Comparison of ENCODE assay signal across 22 mouse cellular contexts in the genomic region with DNA sequence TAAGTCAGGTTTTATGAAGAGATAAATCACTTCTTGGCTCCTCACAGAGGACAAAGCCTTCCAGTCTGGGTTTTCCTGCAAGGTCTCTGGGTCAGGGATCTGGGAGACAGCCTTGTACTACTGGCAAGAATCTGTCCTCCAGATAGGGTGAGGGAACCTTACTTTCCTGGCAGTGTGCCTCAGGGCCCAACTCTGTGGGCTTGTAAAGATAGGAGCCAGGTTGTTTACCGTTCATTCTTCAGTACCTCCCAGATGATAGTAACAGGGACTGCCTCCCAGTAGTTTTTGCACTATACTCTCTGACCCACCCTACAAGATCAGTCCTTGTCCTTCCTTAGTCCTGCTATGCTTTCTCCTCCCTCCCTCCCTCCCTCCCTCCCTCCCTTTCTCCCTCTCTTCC.
DNase-seq lines count a peak whose midpoint lies in the region.
"Had no signal": no experiment of that assay in that cellular context is flagged by ENCODE, and none has a peak within 500 bp of the region (broad histone marks: within the 10 kb centered on the region; RNA-seq: fewer than 3 reads in every experiment).

No protein-coding gene starts in this region.

- no peak overlapping the region for H3K27ac ChIP-seq in hindbrain, embryonic 10.5 days
- H3K27ac ChIP-seq: forebrain, embryonic 15.5 days; heart, embryonic 15.5 days; limb, embryonic 13.5 days; liver, embryonic 15.5 days; neural tube, embryonic 13.5 days had no signal

- peak; percentile 16 for DNase-seq in urinary bladder, postnatal 14 days (ENCODE audit: low spot score)
- DNase-seq in urinary bladder, postnatal 25 days (ENCODE audit: low spot score), result no peak
- DNase-seq in adrenal gland, postnatal 36 days, result peak; percentile 85 to 87
- peak; percentile 3 for DNase-seq in mesoderm, embryonic 11.5 days (ENCODE audit: low read depth, low spot score)
- no peak for DNase-seq in hindbrain, embryonic 10.5 days (ENCODE audit: low spot score)
- DNase-seq in kidney, postnatal 10 days, result no peak
- no peak for DNase-seq in layer of hippocampus, postnatal 10 days (ENCODE audit: low spot score in 2 of 2)
- DNase-seq: B cell, adult 2 months; cerebellum, adult 2 months; gastrocnemius, postnatal 36 days; heart, postnatal 4 days; kidney, adult 9 months; kidney, postnatal 4 days; midbrain, embryonic 14.5 days; right cerebral cortex, postnatal 4 days; thymus, postnatal 4 days had no signal

- no peaks in the 10 kb centered on the region for H3K4me1 ChIP-seq in hindbrain, embryonic 10.5 days (replicated peaks)
- H3K4me1 ChIP-seq: forebrain, embryonic 15.5 days; heart, embryonic 15.5 days; limb, embryonic 13.5 days; liver, embryonic 15.5 days; neural tube, embryonic 13.5 days had no signal

- no peak overlapping the region for H3K4me3 ChIP-seq in hindbrain, embryonic 10.5 days
- H3K4me3 ChIP-seq: erythroblast, embryonic 14.5 days; forebrain, embryonic 15.5 days; heart, embryonic 15.5 days; limb, embryonic 13.5 days; liver, embryonic 15.5 days; neural tube, embryonic 13.5 days had no signal

- H3K27me3 ChIP-seq in hindbrain, embryonic 10.5 days (ENCODE audit: insufficient read depth, poor library complexity, severe bottlenecking), result no peaks in the 10 kb centered on the region
- H3K27me3 ChIP-seq: forebrain, embryonic 15.5 days; heart, embryonic 15.5 days; limb, embryonic 13.5 days; liver, embryonic 15.5 days; neural tube, embryonic 13.5 days had no signal

- WGBS in hindbrain, embryonic 10.5 days, result 82% methylated on average over 1 of the region's 1 CpGs

- no peaks in the 10 kb centered on the region for H3K9me3 ChIP-seq in hindbrain, embryonic 10.5 days
- H3K9me3 ChIP-seq: forebrain, embryonic 15.5 days; heart, embryonic 15.5 days; limb, embryonic 13.5 days; liver, embryonic 15.5 days; neural tube, embryonic 13.5 days had no signal

- no peaks in the 10 kb centered on the region for H3K36me3 ChIP-seq in hindbrain, embryonic 10.5 days
- H3K36me3 ChIP-seq: forebrain, embryonic 15.5 days; heart, embryonic 15.5 days; limb, embryonic 13.5 days; liver, embryonic 15.5 days; neural tube, embryonic 13.5 days had no signal

Comparison
In these comparisons a context has a peak if more than half of its experiments do, and no peak if none do; other contexts are left out.
1. DNase-seq: peak in urinary bladder, postnatal 14 days (single experiment), adrenal gland, postnatal 36 days (2 of 2) and mesoderm, embryonic 11.5 days (single experiment); none in urinary bladder, postnatal 25 days (single experiment), hindbrain, embryonic 10.5 days (single experiment), kidney, postnatal 10 days (single experiment) and layer of hippocampus, postnatal 10 days (0 of 2).